Mouse (Mus musculus): Measurements from ENCODE around the gene Resp18.

Gene Resp18

GRCm38 (mm10) chr1:75278228-75278627 is at the start of gene Resp18:
Gene Resp18 (minus strand): TSS chr1:75278415.
- peak; percentile 45 for DNase-seq

GRCm38 (mm10) chr1:75327461-75327860 is 49.2 kb upstream of the Resp18 start:
- DNase-seq = no peak

GRCm38 (mm10) chr1:75319166-75319565 is 41.0 kb upstream of the Resp18 start:
- DNase-seq = peak; percentile 68

- peak; percentile 78 for DNase-seq
These were observed 40.5 kb upstream of the Resp18 start for GRCm38 (mm10) chr1:75318736-75319135.

GRCm38 (mm10) chr1:75318301-75318700 is 40.1 kb upstream of the Resp18 start:
- peak; percentile 71 for DNase-seq

GRCm38 (mm10) chr1:75317241-75318201 is 39.3 kb upstream of the Resp18 start, which contains the start of gene Dnpep:
Gene Dnpep (minus strand): TSS chr1:75317990.
- DNase-seq = peak; percentile 100

GRCm38 (mm10) chr1:75316861-75317240 is 38.6 kb upstream of the Resp18 start:
- peak; percentile 93 for DNase-seq

- DNase-seq = peak; percentile 77
These were observed 37.5 kb upstream of the Resp18 start for GRCm38 (mm10) chr1:75315456-75316365.

- DNase-seq = peak; percentile 57
These were observed 36.8 kb upstream of the Resp18 start for GRCm38 (mm10) chr1:75315011-75315410.

GRCm38 (mm10) chr1:75311694-75312093 is 33.5 kb upstream of the Resp18 start:
- no peak for DNase-seq

GRCm38 (mm10) chr1:75304662-75305061 is 26.4 kb upstream of the Resp18 start:
- DNase-seq = no peak

GRCm38 (mm10) chr1:75294294-75294693 is 16.1 kb upstream of the Resp18 start:
- no peak for DNase-seq

- no peak for DNase-seq
These were observed 15.1 kb upstream of the Resp18 start for GRCm38 (mm10) chr1:75293331-75293701.

- no peak for DNase-seq
These were observed 14.5 kb upstream of the Resp18 start for GRCm38 (mm10) chr1:75292476-75293330.

- DNase-seq = no peak
These were observed 13.1 kb upstream of the Resp18 start for GRCm38 (mm10) chr1:75291321-75291720.

GRCm38 (mm10) chr1:75290582-75290981 is 12.4 kb upstream of the Resp18 start:
- peak; percentile 81 for DNase-seq

GRCm38 (mm10) chr1:75289888-75290431 is 11.7 kb upstream of the Resp18 start:
- DNase-seq = no peak

- no peak for DNase-seq
These were observed 11.2 kb upstream of the Resp18 start for GRCm38 (mm10) chr1:75289376-75289775.

GRCm38 (mm10) chr1:75284911-75285310 is 6.7 kb upstream of the Resp18 start:
- DNase-seq = no peak

GRCm38 (mm10) chr1:75283017-75283416 is 4.8 kb upstream of the Resp18 start:
- no peak for DNase-seq

GRCm38 (mm10) chr1:75277195-75278188 is 723 bp downstream of the Resp18 start:
- peak; percentile 37 for DNase-seq
